Mouse (Mus musculus) limb, embryonic 13.5 days (tissue): ENCODE results near the gene P2rx6. TPM values are rescaled to one million over a fixed set of nuclear protein-coding genes. Genes with fewer than 3 reads are reported as not detected.

ENCODE experiments used
- ATAC-seq: fragments of 200-750 bp; cut with Nextera tagmentation; 2 replicates; pipeline ENCODE4 v1.8.0; 2017; ENCODE audit warnings: low read depth, moderate number of reproducible peaks, moderate TSS enrichment; ENCODE audit not compliant: low FRiP score
- H3K27ac ChIP-seq: fragments of 300-500 bp; sonication (generic); 2 replicates; pipeline ENCODE4 v1.5.1; 2015; ENCODE audit warnings: inconsistent platforms, mild to moderate bottlenecking, moderate library complexity
- H3K27me3 ChIP-seq: fragments of 300-500 bp; sonication (generic); 2 replicates; pipeline ENCODE4 v1.6.1; 2015; ENCODE audit warnings: mild to moderate bottlenecking, inconsistent platforms
- H3K36me3 ChIP-seq: fragments of 300-500 bp; sonication (generic); 2 replicates; pipeline ENCODE4 v1.6.1; 2015; ENCODE audit warnings: inconsistent platforms, mild to moderate bottlenecking, moderate library complexity
- H3K4me1 ChIP-seq: fragments of 300-500 bp; sonication (generic); 2 replicates; pipeline ENCODE4 v1.6.1; 2015; ENCODE audit warnings: inconsistent platforms
- H3K4me2 ChIP-seq: fragments of 300-500 bp; sonication (generic); replicated peaks from 2 replicates; pipeline ENCODE4 v1.6.1; 2015; ENCODE audit warnings: inconsistent platforms, mild to moderate bottlenecking, moderate library complexity
- H3K4me3 ChIP-seq: fragments of 300-500 bp; sonication (generic); 2 replicates; pipeline ENCODE4 v1.5.1; 2015; ENCODE audit warnings: moderate library complexity, mild to moderate bottlenecking, inconsistent platforms
- H3K9ac ChIP-seq: fragments of 300-500 bp; sonication (generic); 2 replicates; pipeline ENCODE4 v1.6.1; 2015; ENCODE audit warnings: mild to moderate bottlenecking, inconsistent platforms
- H3K9me3 ChIP-seq: fragments of 300-500 bp; sonication (generic); 2 replicates; pipeline ENCODE4 v1.6.1; 2016; ENCODE audit warnings: inconsistent platforms
- WGBS: fragments of 180-500 bp; shearing (Covaris S2); methylation state at CpG from one replicate; pipeline ENCODE4 v1.1.7; 2015; 5-methylcytosine and 5-hydroxymethylcytosine counted together
- polyA plus RNA-seq: library from polyadenylated mRNA; unstranded; fragments of >200 nt; fragmentation: Nextera tagmentation; extraction: Ambion mirVana; gene quantifications from 2 replicates; pipeline ENCODE4 v1.2.1, GENCODE M21; 2015

Gene P2rx6
- polyA plus RNA-seq, 1 experiment from 2014 or later, result 0.36 TPM

GRCm38 (mm10) chr16:17616212-17616611 is 54.5 kb downstream of the P2rx6 start:
- peaks cover 18% of the 10 kb centered on the region for H3K4me1 ChIP-seq
- 0 out of 2 replicates have a peak, but pooled peaks cover 2% of the 10 kb centered on the region for H3K36me3 ChIP-seq
- no peak overlapping the region for H3K27ac ChIP-seq
- no peak overlapping the region for H3K4me2 ChIP-seq
- H3K27me3 ChIP-seq, result 0 out of 2 replicates have a peak, but pooled peaks cover 3% of the 10 kb centered on the region
- H3K4me3 ChIP-seq, result no peak overlapping the region
- WGBS, result 80% methylated on average over 5 of the region's 5 CpGs
- H3K9ac ChIP-seq, result no peak overlapping the region
- ATAC-seq, result no peak
- no peaks in the 10 kb centered on the region for H3K9me3 ChIP-seq

GRCm38 (mm10) chr16:17617922-17618565 is 56.4 kb downstream of the P2rx6 start:
- H3K4me3 ChIP-seq, result no peak overlapping the region
- H3K4me2 ChIP-seq, result peak overlapping the region; percentile 45
- 19% methylated on average over 13 of the region's 13 CpGs for WGBS
- no peak overlapping the region for H3K9ac ChIP-seq
- 0 out of 2 replicates have a peak, but pooled peaks cover 3% of the 10 kb centered on the region for H3K27me3 ChIP-seq
- H3K9me3 ChIP-seq, result no peaks in the 10 kb centered on the region
- H3K36me3 ChIP-seq, result peaks cover 18% of the 10 kb centered on the region
- 0 out of 2 replicates have a peak, but pooled peaks have one; percentile 18 for ATAC-seq
- peaks cover 18% of the 10 kb centered on the region for H3K4me1 ChIP-seq
- no peak overlapping the region for H3K27ac ChIP-seq

- Histone ChIP-seq H3K36me3 (peaks cover 29% of the 10 kb centered on the region), H3K4me3 (peak within 1 kb of the TSS; percentile 90), H3K27me3 (0 out of 2 replicates have a peak, but pooled peaks cover 3% of the 10 kb centered on the region), H3K9me3 (no peaks in the 10 kb centered on the region), H3K9ac (peak within 1 kb of the TSS; percentile 91), H3K4me2 (peak within 1 kb of the TSS; percentile 92), H3K4me1 (peaks cover 18% of the 10 kb centered on the region), H3K27ac (peak within 1 kb of the TSS; percentile 7; the same call in 1 of the 2 replicates)
- 3% methylated on average over 60 of the region's 60 CpGs for WGBS
- peak; percentile 60; the same call in 1 of the 2 replicates for ATAC-seq
These were observed 57.8 kb downstream of the P2rx6 start, which contains the start of gene Smpd4 for GRCm38 (mm10) chr16:17619198-17620105. TSS of gene Smpd4 (plus strand) at chr16:17619354.

GRCm38 (mm10) chr16:17621936-17622335 is 60.3 kb downstream of the P2rx6 start:
- no peak overlapping the region for H3K4me3 ChIP-seq
- H3K27me3 ChIP-seq, result 0 out of 2 replicates have a peak, but pooled peaks cover 3% of the 10 kb centered on the region
- 91% methylated on average over 1 of the region's 1 CpGs for WGBS
- no peak overlapping the region for H3K27ac ChIP-seq
- H3K9me3 ChIP-seq, result no peaks in the 10 kb centered on the region
- H3K9ac ChIP-seq, result no peak overlapping the region
- H3K4me2 ChIP-seq, result no peak overlapping the region
- peaks cover 49% of the 10 kb centered on the region for H3K36me3 ChIP-seq
- H3K4me1 ChIP-seq, result peaks cover 18% of the 10 kb centered on the region
- no peak for ATAC-seq

- H3K4me1 ChIP-seq, result peaks cover 4% of the 10 kb centered on the region
- 71% methylated on average over 8 of the region's 8 CpGs for WGBS
- H3K27me3 ChIP-seq, result no peaks in the 10 kb centered on the region
- no peak overlapping the region for H3K27ac ChIP-seq
- no peak overlapping the region for H3K4me2 ChIP-seq
- H3K9me3 ChIP-seq, result no peaks in the 10 kb centered on the region
- no peak overlapping the region for H3K9ac ChIP-seq
- no peak overlapping the region for H3K4me3 ChIP-seq
- H3K36me3 ChIP-seq, result peaks cover 87% of the 10 kb centered on the region
- ATAC-seq, result no peak
These were observed 64.0 kb downstream of the P2rx6 start for GRCm38 (mm10) chr16:17625488-17626268.

GRCm38 (mm10) chr16:17626269-17626555 is 64.5 kb downstream of the P2rx6 start:
- H3K4me1 ChIP-seq, result no peaks in the 10 kb centered on the region
- 93% methylated on average over 5 of the region's 5 CpGs for WGBS
- peaks cover 89% of the 10 kb centered on the region for H3K36me3 ChIP-seq
- no peak overlapping the region for H3K4me3 ChIP-seq
- ATAC-seq, result no peak
- no peaks in the 10 kb centered on the region for H3K9me3 ChIP-seq
- H3K4me2 ChIP-seq, result no peak overlapping the region
- no peaks in the 10 kb centered on the region for H3K27me3 ChIP-seq
- no peak overlapping the region for H3K9ac ChIP-seq
- no peak overlapping the region for H3K27ac ChIP-seq

Other genes with a start within 250 kb of the P2rx6 start
- 0.83 and 0.88 TPM in 2 replicates for gene Serpind1, start 230.5 kb upstream of the P2rx6 start, polyA plus RNA-seq
- 13.9 and 14.0 TPM in 2 replicates for gene Snap29, start 155.9 kb upstream of the P2rx6 start, polyA plus RNA-seq
- gene Pi4ka, start 155.6 kb upstream of the P2rx6 start, polyA plus RNA-seq, result 35.0 and 35.6 TPM in 2 replicates
- 81.6 and 88.6 TPM in 2 replicates for gene Crkl, start 109.9 kb upstream of the P2rx6 start, polyA plus RNA-seq
- 0.52 and 0.83 TPM in 2 replicates for gene Aifm3, start 72.3 kb upstream of the P2rx6 start, polyA plus RNA-seq
- 104 and 106 TPM in 2 replicates for gene Lztr1, start 53.2 kb upstream of the P2rx6 start, polyA plus RNA-seq
- gene Thap7, start 30.7 kb upstream of the P2rx6 start, polyA plus RNA-seq, result 72.0 and 75.2 TPM in 2 replicates
- not detected in 2 replicates for gene Lrrc74b, start 638 bp upstream of the P2rx6 start, polyA plus RNA-seq
- 5.7 and 5.8 TPM in 2 replicates for gene Slc7a4, start 21.3 kb downstream of the P2rx6 start, polyA plus RNA-seq
- 40.0 and 42.7 TPM in 2 replicates for gene Smpd4, start 57.5 kb downstream of the P2rx6 start, polyA plus RNA-seq
- gene Ccdc74a, start 84.6 kb downstream of the P2rx6 start, polyA plus RNA-seq, result 9.0 and 9.8 TPM in 2 replicates
- 48.1 and 49.8 TPM in 2 replicates for gene Med15, start 171.0 kb downstream of the P2rx6 start, polyA plus RNA-seq
- 92.9 and 106 TPM in 2 replicates for gene Klhl22, start 197.7 kb downstream of the P2rx6 start, polyA plus RNA-seq
- 28.8 and 29.4 TPM in 2 replicates for gene Scarf2, start 235.4 kb downstream of the P2rx6 start, polyA plus RNA-seq